Mouse (Mus musculus): ENCODE data around the gene Sh3bgrl2. TPM values are rescaled to one million over a fixed set of nuclear protein-coding genes. Genes with fewer than 3 reads are reported as not detected.

Sh3bgrl2 gene
- polyA plus RNA-seq, 1 experiment from 2014 or later, result 7.7 TPM

DNA sequence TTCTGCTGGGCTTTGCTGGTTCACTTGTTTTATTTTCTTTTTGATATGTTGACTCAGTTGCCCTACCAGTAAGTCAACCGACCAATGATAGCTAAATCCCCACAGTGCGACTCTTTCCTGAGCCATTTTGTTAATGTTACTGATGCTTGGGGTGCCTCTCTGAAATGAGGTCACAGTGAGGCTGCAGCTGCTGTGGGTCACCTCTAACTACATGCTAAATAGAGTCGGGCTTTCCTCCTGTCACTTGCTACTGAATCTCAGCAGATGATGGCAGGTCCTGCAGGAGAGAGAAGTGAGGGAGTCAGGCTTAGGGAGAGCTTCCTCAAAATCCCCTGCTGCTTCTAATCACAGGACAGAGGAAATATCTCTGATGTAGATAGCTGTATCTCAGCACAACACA, 100.6 kb downstream of the Sh3bgrl2 start:
- no peak overlapping the region for H3K4me3 ChIP-seq
- no peaks in the 10 kb centered on the region for H3K9me3 ChIP-seq
- no peaks in the 10 kb centered on the region for H3K27me3 ChIP-seq (replicated peaks)
- no peaks in the 10 kb centered on the region for H3K36me3 ChIP-seq (replicated peaks)
- ATAC-seq (replicated peaks), result 0 out of 2 replicates have a peak, but pooled peaks have one; percentile 8
- no peak overlapping the region for H3K4me2 ChIP-seq
- H3K27ac ChIP-seq, result no peak overlapping the region
- WGBS, result 12% methylated on average over 3 of the region's 3 CpGs
- H3K4me1 ChIP-seq, result peaks cover 17% of the 10 kb centered on the region
- H3K9ac ChIP-seq, result no peak overlapping the region

DNA sequence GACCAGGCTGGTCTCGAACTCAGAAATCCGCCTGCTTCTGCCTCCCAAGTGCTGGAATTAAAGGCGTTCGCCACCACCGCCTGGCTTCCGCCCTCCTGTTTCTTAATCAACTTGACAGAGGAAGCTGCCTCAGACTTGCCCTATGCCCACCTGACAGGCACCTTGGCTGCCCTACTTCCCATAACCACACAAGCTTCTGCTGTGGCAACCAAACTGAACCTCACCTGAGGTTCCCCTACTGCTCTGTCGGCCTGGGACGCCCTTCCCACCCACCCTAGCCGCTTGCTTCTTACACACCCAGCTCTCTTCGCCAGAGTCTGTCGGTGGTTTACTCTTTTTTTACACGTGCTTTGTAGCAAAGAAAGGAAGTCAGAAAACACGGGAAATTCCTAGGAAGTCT, 103.9 kb downstream of the Sh3bgrl2 start:
- Histone ChIP-seq H3K4me1 (peaks cover 13% of the 10 kb centered on the region), H3K4me3 (no peak overlapping the region), H3K4me2 (no peak overlapping the region), H3K36me3 (replicated peaks) (no peaks in the 10 kb centered on the region), H3K27me3 (replicated peaks) (no peaks in the 10 kb centered on the region), H3K9ac (no peak overlapping the region), H3K9me3 (no peaks in the 10 kb centered on the region), H3K27ac (no peak overlapping the region)
- ATAC-seq (replicated peaks), result no peak
- WGBS, result 87% methylated on average over 13 of the region's 13 CpGs

- Histone ChIP-seq H3K9ac (no peak overlapping the region), H3K4me2 (no peak overlapping the region), H3K4me3 (no peak overlapping the region), H3K36me3 (replicated peaks) (no peaks in the 10 kb centered on the region), H3K9me3 (no peaks in the 10 kb centered on the region), H3K27ac (no peak overlapping the region), H3K4me1 (peaks cover 13% of the 10 kb centered on the region), H3K27me3 (replicated peaks) (no peaks in the 10 kb centered on the region)
- no peak; the same call in 1 of the 2 replicates for ATAC-seq (replicated peaks)
- WGBS, result 33% methylated on average over 15 of the region's 15 CpGs
Observed at GRCm38 (mm10) chr9:83652590-83653172, 104.6 kb downstream of the Sh3bgrl2 start.

DNA sequence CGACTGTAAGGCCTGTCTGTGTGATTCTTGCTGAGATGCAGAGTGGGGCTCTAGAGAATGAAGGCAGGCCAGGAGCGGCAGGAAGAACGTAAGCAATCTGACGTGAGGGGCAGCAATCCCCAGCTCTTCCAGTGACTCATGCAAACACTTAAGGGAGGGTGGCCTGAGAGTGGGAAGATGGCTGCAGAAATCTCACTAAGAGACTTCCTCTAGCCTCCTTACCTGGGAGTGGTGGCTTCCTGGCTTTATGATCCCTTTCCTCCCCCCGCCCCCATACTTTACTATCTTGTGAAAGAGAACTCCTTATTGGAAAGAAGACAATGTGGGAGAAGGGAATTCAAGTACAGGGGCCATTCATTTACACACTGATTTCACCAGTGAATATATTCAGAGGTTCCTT, 106.5 kb downstream of the Sh3bgrl2 start:
- no peak overlapping the region for H3K9ac ChIP-seq
- 67% methylated on average over 5 of the region's 5 CpGs for WGBS
- H3K36me3 ChIP-seq (replicated peaks), result no peaks in the 10 kb centered on the region
- H3K4me3 ChIP-seq, result no peak overlapping the region
- H3K27me3 ChIP-seq (replicated peaks), result no peaks in the 10 kb centered on the region
- H3K4me2 ChIP-seq, result no peak overlapping the region
- no peak for ATAC-seq (replicated peaks)
- no peaks in the 10 kb centered on the region for H3K9me3 ChIP-seq
- no peak overlapping the region for H3K27ac ChIP-seq
- H3K4me1 ChIP-seq, result peaks cover 4% of the 10 kb centered on the region; the same call in 1 of the 2 replicates

- H3K9ac ChIP-seq, result no peak overlapping the region
- no peaks in the 10 kb centered on the region for H3K9me3 ChIP-seq
- no peaks in the 10 kb centered on the region for H3K36me3 ChIP-seq (replicated peaks)
- no peaks in the 10 kb centered on the region for H3K27me3 ChIP-seq (replicated peaks)
- WGBS, result 30% methylated on average over 8 of the region's 8 CpGs
- peak overlapping the region; percentile 15; the same call in 1 of the 2 replicates for H3K4me2 ChIP-seq
- peaks cover 4% of the 10 kb centered on the region; the same call in 1 of the 2 replicates for H3K4me1 ChIP-seq
- ATAC-seq (replicated peaks), result no peak
- H3K27ac ChIP-seq, result peak overlapping the region; percentile 20; the same call in 1 of the 2 replicates
- no peak overlapping the region for H3K4me3 ChIP-seq
Observed at GRCm38 (mm10) chr9:83656960-83657651, 109.0 kb downstream of the Sh3bgrl2 start.

- WGBS, result 55% methylated on average over 6 of the region's 6 CpGs
- Histone ChIP-seq H3K27ac (no peak overlapping the region), H3K9me3 (no peaks in the 10 kb centered on the region), H3K27me3 (replicated peaks) (no peaks in the 10 kb centered on the region), H3K36me3 (replicated peaks) (no peaks in the 10 kb centered on the region), H3K4me2 (no peak overlapping the region), H3K4me3 (no peak overlapping the region), H3K4me1 (peaks cover 4% of the 10 kb centered on the region; the same call in 1 of the 2 replicates), H3K9ac (no peak overlapping the region)
- peak; percentile 78 for ATAC-seq (replicated peaks)
Observed at GRCm38 (mm10) chr9:83657652-83658002, 109.5 kb downstream of the Sh3bgrl2 start.

- Histone ChIP-seq H3K27me3 (replicated peaks) (no peaks in the 10 kb centered on the region), H3K4me3 (no peak overlapping the region), H3K4me1 (peaks cover 6% of the 10 kb centered on the region; the same call in 1 of the 2 replicates), H3K27ac (no peak overlapping the region), H3K9ac (no peak overlapping the region), H3K4me2 (no peak overlapping the region), H3K36me3 (replicated peaks) (no peaks in the 10 kb centered on the region), H3K9me3 (no peaks in the 10 kb centered on the region)
- ATAC-seq (replicated peaks), result no peak
- 90% methylated on average over 2 of the region's 2 CpGs for WGBS
Observed at GRCm38 (mm10) chr9:83659081-83659480, 111.0 kb downstream of the Sh3bgrl2 start.

DNA sequence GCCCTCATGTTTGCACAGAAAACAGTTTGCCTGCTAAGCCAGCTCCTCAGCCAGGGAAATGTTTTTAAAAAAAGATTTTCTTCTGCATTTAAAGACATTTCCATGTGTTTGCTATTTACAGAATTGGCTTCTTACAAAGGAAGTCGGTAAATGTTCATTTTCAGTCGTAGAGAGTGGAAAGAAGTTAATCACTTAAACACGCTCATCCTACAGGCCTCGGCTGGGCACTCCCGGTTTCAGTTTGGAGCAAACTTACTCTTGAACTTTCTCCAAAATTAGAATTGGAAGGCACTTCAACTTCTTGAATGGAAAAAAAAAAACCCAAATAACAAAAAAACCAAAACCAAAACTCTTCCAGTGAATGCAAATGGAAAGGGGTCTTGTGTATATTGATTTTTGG, 113.7 kb downstream of the Sh3bgrl2 start:
- Histone ChIP-seq H3K27me3 (replicated peaks) (no peaks in the 10 kb centered on the region), H3K4me3 (no peak overlapping the region), H3K9me3 (no peaks in the 10 kb centered on the region), H3K4me1 (peaks cover 15% of the 10 kb centered on the region), H3K9ac (no peak overlapping the region), H3K4me2 (no peak overlapping the region), H3K36me3 (replicated peaks) (no peaks in the 10 kb centered on the region), H3K27ac (no peak overlapping the region)
- ATAC-seq (replicated peaks), result no peak
- 90% methylated on average over 5 of the region's 5 CpGs for WGBS

DNA sequence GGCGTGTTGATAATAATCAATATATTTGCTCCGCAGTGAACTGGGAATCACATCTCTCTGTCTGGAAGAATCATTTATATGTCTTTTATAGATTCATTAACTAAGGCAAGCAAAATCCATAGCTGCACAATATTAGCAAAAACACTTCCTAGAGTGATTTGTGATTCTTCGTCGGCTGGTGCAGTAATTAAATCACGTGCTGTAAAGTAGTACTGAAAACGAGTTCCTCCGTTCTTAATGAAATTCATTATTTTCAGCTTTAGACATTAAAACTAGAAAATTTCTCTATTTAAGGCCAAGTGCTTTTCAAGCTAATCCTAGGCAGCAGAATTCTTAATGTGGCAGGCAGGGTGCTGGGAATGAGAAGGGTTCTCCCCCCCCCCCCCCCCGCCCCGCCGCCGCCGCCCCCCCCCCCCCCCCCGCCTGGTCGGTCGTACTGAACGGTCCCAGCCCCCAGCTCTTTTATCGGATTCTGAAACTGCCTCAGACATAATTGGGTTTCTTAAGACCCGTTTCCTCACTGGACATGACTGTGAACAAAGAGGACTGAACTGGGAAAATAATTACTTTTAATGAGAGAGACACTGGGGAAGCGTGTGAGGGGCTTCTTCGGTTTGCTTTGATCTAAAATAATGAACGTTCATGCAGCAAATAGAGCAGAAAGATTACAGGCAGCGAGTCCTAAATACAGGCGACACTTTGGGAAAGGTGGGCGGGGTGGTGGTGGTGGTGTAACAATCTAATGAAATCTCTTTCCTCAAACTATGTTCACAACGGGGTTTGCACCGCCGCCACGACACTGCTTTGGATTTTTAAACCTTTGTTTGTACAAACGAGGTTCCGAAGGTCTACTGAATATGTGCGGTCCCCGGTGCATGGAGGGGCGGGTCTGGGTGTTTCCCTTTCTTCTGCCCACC, 116.1 kb downstream of the Sh3bgrl2 start:
- WGBS, result 5% methylated on average over 24 of the region's 33 CpGs
- Histone ChIP-seq H3K27ac (peak overlapping the region; percentile 87), H3K9ac (peak overlapping the region; percentile 52), H3K4me3 (peak overlapping the region; percentile 41), H3K4me1 (peaks cover 12% of the 10 kb centered on the region), H3K9me3 (no peaks in the 10 kb centered on the region), H3K4me2 (peak overlapping the region; percentile 62), H3K36me3 (replicated peaks) (no peaks in the 10 kb centered on the region), H3K27me3 (replicated peaks) (no peaks in the 10 kb centered on the region)
- ATAC-seq (replicated peaks), result peak; percentile 78

GRCm38 (mm10) chr9:83664951-83665350, 116.8 kb downstream of the Sh3bgrl2 start:
- H3K4me1 ChIP-seq, result peaks cover 12% of the 10 kb centered on the region
- H3K27me3 ChIP-seq (replicated peaks), result no peaks in the 10 kb centered on the region
- H3K9me3 ChIP-seq, result no peaks in the 10 kb centered on the region
- ATAC-seq (replicated peaks), result peak; percentile 41; the same call in 1 of the 2 replicates
- peak overlapping the region; percentile 62 for H3K4me2 ChIP-seq
- peak overlapping the region; percentile 41 for H3K4me3 ChIP-seq
- no peaks in the 10 kb centered on the region for H3K36me3 ChIP-seq (replicated peaks)
- WGBS, result 14% methylated on average over 8 of the region's 8 CpGs
- H3K27ac ChIP-seq, result peak overlapping the region; percentile 87
- peak overlapping the region; percentile 52 for H3K9ac ChIP-seq

DNA sequence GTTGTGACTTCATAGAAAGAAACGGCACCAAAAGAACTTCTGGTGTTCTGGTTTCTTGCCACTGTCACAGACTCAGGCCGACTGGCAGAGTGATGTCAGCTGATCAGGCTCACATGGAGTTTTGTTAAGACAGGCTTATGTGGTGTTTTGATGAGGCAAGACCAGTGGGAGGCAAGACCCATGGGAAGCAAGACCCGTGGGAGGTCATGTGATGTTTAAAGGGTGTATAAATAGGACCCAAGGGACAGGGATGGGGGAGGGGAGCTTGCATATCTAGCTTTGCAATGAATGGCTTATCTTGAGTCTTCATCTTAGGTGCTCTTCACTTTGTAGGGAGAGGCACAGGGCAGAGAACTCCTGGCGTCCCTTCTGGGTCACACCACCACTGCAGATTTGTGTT, 118.9 kb downstream of the Sh3bgrl2 start:
- H3K9ac ChIP-seq, result no peak overlapping the region
- no peak overlapping the region for H3K4me3 ChIP-seq
- ATAC-seq (replicated peaks), result no peak
- H3K4me1 ChIP-seq, result peaks cover 12% of the 10 kb centered on the region
- H3K27ac ChIP-seq, result no peak overlapping the region
- no peaks in the 10 kb centered on the region for H3K27me3 ChIP-seq (replicated peaks)
- no peaks in the 10 kb centered on the region for H3K36me3 ChIP-seq (replicated peaks)
- H3K4me2 ChIP-seq, result no peak overlapping the region
- H3K9me3 ChIP-seq, result no peaks in the 10 kb centered on the region
- WGBS, result 80% methylated on average over 4 of the region's 4 CpGs

DNA sequence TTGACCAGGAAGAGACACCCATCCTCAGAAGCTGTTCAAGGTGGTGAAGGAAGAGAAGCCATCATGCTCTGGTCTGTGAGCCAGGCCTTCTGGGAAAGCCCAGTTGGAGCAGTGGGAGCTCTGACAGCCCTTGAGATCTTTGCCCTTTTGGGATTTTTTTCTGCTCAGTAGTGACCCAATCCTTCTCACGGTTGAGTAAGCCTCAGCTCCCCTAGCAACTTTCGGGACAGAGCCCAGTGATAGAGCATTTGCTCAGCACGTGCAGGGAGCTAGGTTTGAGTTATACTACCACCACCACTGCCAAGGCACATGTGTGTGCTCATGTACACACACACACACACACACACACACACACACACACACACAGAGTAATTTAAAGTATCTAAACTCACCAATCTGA, 131.5 kb downstream of the Sh3bgrl2 start:
- H3K4me1 ChIP-seq, result 0 out of 2 replicates have a peak, but pooled peaks cover 6% of the 10 kb centered on the region
- H3K27ac ChIP-seq, result no peak overlapping the region
- H3K36me3 ChIP-seq (replicated peaks), result no peaks in the 10 kb centered on the region
- no peak for ATAC-seq (replicated peaks)
- 46% methylated on average over 3 of the region's 3 CpGs for WGBS
- H3K9me3 ChIP-seq, result no peaks in the 10 kb centered on the region
- no peak overlapping the region for H3K9ac ChIP-seq
- no peaks in the 10 kb centered on the region for H3K27me3 ChIP-seq (replicated peaks)
- no peak overlapping the region for H3K4me2 ChIP-seq
- no peak overlapping the region for H3K4me3 ChIP-seq
